Mouse (Mus musculus): ENCODE measurements at regions not wholly inside any gene's neighbourhood (a gene's known extent, or its start where the extent isn't known, plus 50 kb on each side); places are given as distances from the start of the nearest gene placed in this dataset.

GRCm38 (mm10) chr3:117051431-117051830 lies 82.6 kb upstream of the Palmd start:
- H3K4me2 ChIP-seq (replicated peaks) = no peak overlapping the region
- H3K27ac ChIP-seq = no peak overlapping the region
- 91% methylated on average over 3 of the region's 3 CpGs for WGBS
- no peak for ATAC-seq (ENCODE audit: low FRiP score)
- no peaks in the 10 kb centered on the region for H3K9me3 ChIP-seq (replicated peaks)
- H3K4me1 ChIP-seq = no peaks in the 10 kb centered on the region
- H3K36me3 ChIP-seq = no peaks in the 10 kb centered on the region
- H3K9ac ChIP-seq = no peak overlapping the region
- H3K4me3 ChIP-seq = no peak overlapping the region
- no peaks in the 10 kb centered on the region for H3K27me3 ChIP-seq

GRCm38 (mm10) chr3:117050909-117051308 lies 82.1 kb upstream of the Palmd start:
- no peak overlapping the region for H3K9ac ChIP-seq
- ATAC-seq (ENCODE audit: low FRiP score) = no peak
- H3K4me2 ChIP-seq (replicated peaks) = no peak overlapping the region
- no peaks in the 10 kb centered on the region for H3K27me3 ChIP-seq
- H3K27ac ChIP-seq = no peak overlapping the region
- no peak overlapping the region for H3K4me3 ChIP-seq
- no peaks in the 10 kb centered on the region for H3K36me3 ChIP-seq
- H3K9me3 ChIP-seq (replicated peaks) = no peaks in the 10 kb centered on the region
- WGBS = 69% methylated on average over 3 of the region's 3 CpGs
- H3K4me1 ChIP-seq = no peaks in the 10 kb centered on the region

- WGBS = 72% methylated on average over 3 of the region's 3 CpGs
- no peak overlapping the region for H3K4me3 ChIP-seq
Observed at GRCm38 (mm10) chr3:117049410-117049809, 80.6 kb upstream of the Palmd start.

GRCm38 (mm10) chr3:117044809-117045208 lies 76.0 kb upstream of the Palmd start:
- 60% methylated on average over 4 of the region's 4 CpGs for WGBS
- H3K27ac ChIP-seq = no peak overlapping the region

More at GRCm38 (mm10) chr3:117049410-117049809, 80.6 kb upstream of the Palmd start:
- Histone ChIP-seq H3K4me1 (no peaks in the 10 kb centered on the region), H3K27ac (no peak overlapping the region), H3K27me3 (no peaks in the 10 kb centered on the region), H3K36me3 (no peaks in the 10 kb centered on the region), H3K4me2 (replicated peaks) (no peak overlapping the region), H3K9ac (no peak overlapping the region), H3K9me3 (replicated peaks) (no peaks in the 10 kb centered on the region)
- no peak for ATAC-seq (ENCODE audit: low FRiP score)

DNA sequence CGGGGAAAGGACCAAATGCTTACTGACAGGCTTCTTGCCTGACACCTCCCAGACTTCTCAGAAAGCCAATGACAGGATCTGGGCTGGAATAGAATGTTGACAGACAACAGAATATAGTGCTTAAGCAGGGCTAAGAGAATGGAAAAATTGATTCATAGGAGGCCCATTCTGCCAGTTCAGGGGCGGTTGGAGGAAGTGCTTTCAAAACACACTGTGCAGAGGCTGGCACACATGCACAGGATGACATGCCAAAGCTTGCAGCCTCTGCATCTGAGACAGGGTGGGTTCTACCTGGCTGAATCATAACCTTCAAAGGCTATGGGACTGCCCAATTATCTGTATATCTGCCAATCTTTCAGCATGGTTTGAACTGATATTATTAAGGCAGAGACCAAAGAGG lies 75.5 kb upstream of the Palmd start:
- Histone ChIP-seq H3K4me3 (no peak overlapping the region), H3K27ac (no peak overlapping the region), H3K27me3 (no peaks in the 10 kb centered on the region), H3K4me2 (replicated peaks) (no peak overlapping the region), H3K36me3 (no peaks in the 10 kb centered on the region), H3K9ac (no peak overlapping the region), H3K9me3 (replicated peaks) (no peaks in the 10 kb centered on the region), H3K4me1 (no peaks in the 10 kb centered on the region)
- ATAC-seq (ENCODE audit: low FRiP score) = no peak
- WGBS = 82% methylated on average over 2 of the region's 2 CpGs

More at GRCm38 (mm10) chr3:117044809-117045208, 76.0 kb upstream of the Palmd start:
- H3K4me1 ChIP-seq = no peaks in the 10 kb centered on the region
- no peaks in the 10 kb centered on the region for H3K27me3 ChIP-seq
- ATAC-seq (ENCODE audit: low FRiP score) = no peak
- H3K4me2 ChIP-seq (replicated peaks) = no peak overlapping the region
- H3K36me3 ChIP-seq = no peaks in the 10 kb centered on the region
- H3K4me3 ChIP-seq = no peak overlapping the region
- no peak overlapping the region for H3K9ac ChIP-seq
- no peaks in the 10 kb centered on the region for H3K9me3 ChIP-seq (replicated peaks)

DNA sequence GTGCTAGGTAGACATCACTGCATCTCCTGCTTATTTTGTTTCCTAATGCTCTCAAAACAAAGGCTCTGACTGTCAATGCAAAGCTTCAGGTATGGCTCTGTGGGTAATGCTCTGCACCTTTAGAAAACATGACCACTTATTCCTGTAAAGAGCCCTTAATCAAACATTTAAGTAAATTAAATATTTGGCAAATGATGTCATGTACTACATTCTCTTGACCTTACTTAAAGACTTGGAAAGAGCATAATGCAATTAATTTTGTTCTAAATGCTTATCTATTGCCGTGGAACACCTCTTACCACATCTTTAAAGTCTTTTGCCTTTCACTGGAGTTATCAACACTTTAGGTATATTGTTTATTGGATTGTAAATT lies 70.1 kb upstream of the Palmd start:
- Histone ChIP-seq H3K4me2 (replicated peaks) (no peak overlapping the region), H3K27me3 (no peaks in the 10 kb centered on the region), H3K9ac (no peak overlapping the region), H3K4me1 (no peaks in the 10 kb centered on the region), H3K27ac (no peak overlapping the region), H3K36me3 (no peaks in the 10 kb centered on the region), H3K4me3 (no peak overlapping the region), H3K9me3 (replicated peaks) (no peaks in the 10 kb centered on the region)
- ATAC-seq (ENCODE audit: low FRiP score) = no peak
- WGBS = 88% methylated on average over 1 of the region's 1 CpGs

DNA sequence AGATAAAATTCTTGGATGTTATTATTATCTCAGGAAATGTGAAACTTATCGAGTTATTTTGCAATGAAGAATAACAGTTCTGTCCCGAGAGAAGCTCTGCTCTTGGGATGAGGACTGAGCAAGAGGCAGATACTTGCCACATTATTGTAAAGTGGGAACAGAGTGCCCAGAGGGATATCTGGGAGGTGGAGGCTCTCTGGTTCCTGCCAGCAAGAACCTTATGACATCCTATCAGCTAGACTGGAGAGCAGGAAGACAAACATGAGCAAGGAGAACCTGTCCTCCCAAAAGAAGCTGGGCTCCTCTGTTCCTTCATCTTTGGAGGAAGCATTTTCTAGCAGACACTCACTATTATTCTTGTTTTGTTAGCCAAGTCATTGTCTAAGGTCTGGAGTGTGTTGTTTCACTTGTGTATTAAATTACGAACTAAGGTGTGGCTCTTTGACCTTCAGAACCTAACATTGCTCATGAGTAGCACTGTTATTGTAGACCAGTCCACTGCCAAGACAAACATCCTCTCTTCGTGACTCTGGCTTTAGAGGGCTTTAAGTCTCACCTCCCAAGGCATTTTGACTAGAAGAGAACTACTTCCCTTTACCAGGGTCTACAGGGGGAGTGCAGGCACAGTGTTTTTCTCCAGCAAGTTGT lies 69.6 kb upstream of the Palmd start:
- Histone ChIP-seq H3K27ac (no peak overlapping the region), H3K4me2 (replicated peaks) (no peak overlapping the region), H3K9me3 (replicated peaks) (no peaks in the 10 kb centered on the region), H3K4me3 (no peak overlapping the region), H3K27me3 (no peaks in the 10 kb centered on the region), H3K4me1 (no peaks in the 10 kb centered on the region), H3K9ac (no peak overlapping the region), H3K36me3 (no peaks in the 10 kb centered on the region)
- 76% methylated on average over 4 of the region's 4 CpGs for WGBS
- no peak for ATAC-seq (ENCODE audit: low FRiP score)
